Mouse (Mus musculus): ENCODE results near the gene Gabbr2. TPM values are rescaled to one million over a fixed set of nuclear protein-coding genes. Genes with fewer than 3 reads are reported as not detected.

The Gabbr2 gene
- polyA plus RNA-seq, 1 experiment from 2014 or later, result 0.14 TPM

DNA sequence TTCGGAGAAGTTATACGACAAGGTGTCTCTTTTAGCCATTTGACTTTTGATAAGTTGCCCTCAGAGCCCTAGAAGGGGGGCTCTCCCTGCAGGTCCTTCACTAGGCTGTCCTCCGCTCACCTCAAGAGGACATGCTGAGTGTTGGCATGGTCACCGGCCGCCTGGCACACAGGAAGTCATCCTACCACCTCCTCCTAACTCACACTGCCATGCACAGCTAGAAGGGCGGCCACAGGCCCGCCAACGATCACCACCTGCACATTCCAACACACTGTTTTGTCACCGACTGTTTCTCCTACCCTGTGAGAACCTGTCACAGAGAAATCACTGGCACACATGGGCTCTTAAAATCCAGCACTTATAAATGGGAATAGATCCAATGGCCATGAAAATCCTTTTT, 108.1 kb downstream of the Gabbr2 start:
- Histone ChIP-seq H3K27ac (ENCODE audit: low read depth, low read length) (no peak overlapping the region), H3K4me2 (replicated peaks; ENCODE audit: low read depth) (no peak overlapping the region), H3K9me3 (ENCODE audit: control insufficient read depth) (no peaks in the 10 kb centered on the region), H3K4me1 (replicated peaks; ENCODE audit: control insufficient read depth, insufficient read depth, low read length) (no peaks in the 10 kb centered on the region), H3K9ac (ENCODE audit: low read depth, low read length) (no peak overlapping the region), H3K36me3 (ENCODE audit: control insufficient read depth, insufficient read depth) (no peaks in the 10 kb centered on the region), H3K27me3 (replicated peaks; ENCODE audit: control insufficient read depth, insufficient read depth, low read length) (no peaks in the 10 kb centered on the region), H3K4me3 (ENCODE audit: low read depth, low read length) (no peak overlapping the region)
- 76% methylated on average over 9 of the region's 9 CpGs for WGBS
- no peak for ATAC-seq
- TF ChIP-seq CTCF (IDR thresholded peaks at IDR 0.05; ENCODE audit: low read depth), result no peak

DNA sequence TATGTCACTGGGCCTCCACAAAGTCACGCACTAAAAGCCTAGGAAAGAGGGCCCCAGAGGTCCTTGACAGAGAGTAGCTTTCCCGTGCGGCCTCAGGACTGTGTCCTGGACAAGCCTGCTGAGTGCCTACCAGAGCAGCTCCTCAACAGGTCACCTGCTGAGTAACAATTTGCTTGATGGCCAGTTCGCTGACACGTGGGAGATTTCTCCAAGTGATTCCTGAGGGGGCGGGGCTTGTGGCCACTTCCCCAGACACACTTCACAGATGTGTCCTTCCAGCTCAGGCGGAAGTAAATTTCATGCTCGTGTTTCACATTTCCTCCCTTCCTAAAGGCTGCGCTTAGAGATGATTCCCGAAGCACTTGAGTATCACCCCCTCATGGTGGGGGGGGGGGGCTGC, 108.6 kb downstream of the Gabbr2 start:
- ATAC-seq, result no peak
- WGBS, result 58% methylated on average over 10 of the region's 10 CpGs
- no peak for TF ChIP-seq CTCF (IDR thresholded peaks at IDR 0.05; ENCODE audit: low read depth)

DNA sequence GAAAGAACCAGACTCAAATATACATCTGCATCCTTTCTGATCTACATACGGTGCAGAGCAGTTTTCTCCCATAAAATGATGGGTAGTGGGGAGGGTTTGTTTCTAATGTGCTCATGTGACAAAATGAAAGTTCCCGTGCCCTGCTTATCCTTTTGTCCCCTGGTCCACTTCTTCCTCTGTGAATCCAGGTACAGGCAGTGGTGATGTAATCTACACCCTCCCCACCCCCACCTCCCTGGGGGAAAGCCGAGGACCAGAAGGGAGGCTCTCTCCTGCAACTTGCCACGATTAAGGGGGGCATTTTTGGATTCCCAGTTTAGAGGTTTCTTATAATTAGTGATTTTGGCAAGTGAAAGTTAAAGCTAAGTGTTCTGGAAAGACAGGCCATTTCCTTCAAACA, 110.4 kb downstream of the Gabbr2 start:
- WGBS, result 48% methylated on average over 4 of the region's 4 CpGs
- no peak for ATAC-seq
- Histone ChIP-seq H3K4me1 (replicated peaks; ENCODE audit: control insufficient read depth, insufficient read depth, low read length) (no peaks in the 10 kb centered on the region), H3K4me3 (ENCODE audit: low read depth, low read length) (no peak overlapping the region), H3K9me3 (ENCODE audit: control insufficient read depth) (no peaks in the 10 kb centered on the region), H3K9ac (ENCODE audit: low read depth, low read length) (no peak overlapping the region), H3K27me3 (replicated peaks; ENCODE audit: control insufficient read depth, insufficient read depth, low read length) (no peaks in the 10 kb centered on the region), H3K27ac (ENCODE audit: low read depth, low read length) (no peak overlapping the region), H3K4me2 (replicated peaks; ENCODE audit: low read depth) (no peak overlapping the region), H3K36me3 (ENCODE audit: control insufficient read depth, insufficient read depth) (no peaks in the 10 kb centered on the region)
- TF ChIP-seq CTCF (IDR thresholded peaks at IDR 0.05; ENCODE audit: low read depth), result no peak

More for the DNA sequence above, 108.6 kb downstream of the Gabbr2 start:
- no peak overlapping the region for H3K9ac ChIP-seq (ENCODE audit: low read depth, low read length)
- H3K9me3 ChIP-seq (ENCODE audit: control insufficient read depth), result no peaks in the 10 kb centered on the region
- no peak overlapping the region for H3K27ac ChIP-seq (ENCODE audit: low read depth, low read length)
- H3K4me1 ChIP-seq (replicated peaks; ENCODE audit: control insufficient read depth, insufficient read depth, low read length), result no peaks in the 10 kb centered on the region
- H3K4me3 ChIP-seq (ENCODE audit: low read depth, low read length), result no peak overlapping the region
- H3K36me3 ChIP-seq (ENCODE audit: control insufficient read depth, insufficient read depth), result no peaks in the 10 kb centered on the region
- no peaks in the 10 kb centered on the region for H3K27me3 ChIP-seq (replicated peaks; ENCODE audit: control insufficient read depth, insufficient read depth, low read length)
- H3K4me2 ChIP-seq (replicated peaks; ENCODE audit: low read depth), result no peak overlapping the region

DNA sequence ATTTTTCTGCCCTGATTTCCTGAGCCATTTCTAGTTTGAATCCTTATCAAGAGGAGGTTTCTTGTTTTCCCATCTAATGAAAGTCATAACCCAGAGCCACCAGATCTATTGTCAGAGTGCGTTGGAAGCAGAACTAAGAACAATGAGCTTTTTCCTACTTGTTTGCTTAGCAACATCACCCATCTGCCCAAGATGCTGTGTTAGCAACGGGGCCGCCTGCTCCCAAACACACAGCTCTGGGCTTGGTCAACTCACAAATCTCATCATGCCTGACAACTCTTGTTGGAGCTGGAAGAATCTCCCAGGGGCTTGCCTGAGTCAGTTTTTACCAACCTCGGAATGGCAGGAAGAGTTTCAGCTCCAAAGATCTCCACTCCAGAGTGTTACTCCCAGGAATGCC, 111.7 kb downstream of the Gabbr2 start:
- Histone ChIP-seq H3K4me1 (replicated peaks; ENCODE audit: control insufficient read depth, insufficient read depth, low read length) (no peaks in the 10 kb centered on the region), H3K9ac (ENCODE audit: low read depth, low read length) (no peak overlapping the region), H3K27me3 (replicated peaks; ENCODE audit: control insufficient read depth, insufficient read depth, low read length) (no peaks in the 10 kb centered on the region), H3K36me3 (ENCODE audit: control insufficient read depth, insufficient read depth) (no peaks in the 10 kb centered on the region), H3K9me3 (ENCODE audit: control insufficient read depth) (no peaks in the 10 kb centered on the region), H3K4me3 (ENCODE audit: low read depth, low read length) (no peak overlapping the region), H3K27ac (ENCODE audit: low read depth, low read length) (no peak overlapping the region), H3K4me2 (replicated peaks; ENCODE audit: low read depth) (no peak overlapping the region)
- TF ChIP-seq CTCF (IDR thresholded peaks at IDR 0.05; ENCODE audit: low read depth), result no peak
- ATAC-seq, result no peak
- 39% methylated on average over 4 of the region's 4 CpGs for WGBS

DNA sequence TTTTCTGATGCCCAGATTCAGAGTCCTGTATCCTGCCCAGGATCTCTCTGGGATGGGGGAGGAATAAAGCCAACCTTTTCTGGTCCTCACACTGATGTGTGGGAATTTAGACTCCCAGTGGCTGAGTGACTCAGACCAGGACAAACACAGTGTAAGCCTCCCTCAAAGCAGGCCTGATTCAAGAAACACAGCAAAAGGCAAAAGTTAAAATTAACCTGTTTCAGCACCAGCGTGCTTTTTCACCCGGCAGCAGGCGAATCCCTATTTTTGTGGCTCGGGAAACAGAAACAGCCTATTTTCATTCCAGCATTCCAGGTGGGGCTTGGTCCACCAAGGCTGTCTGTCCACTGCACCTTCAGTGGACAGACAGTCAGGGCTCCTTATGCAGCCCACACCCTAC, 118.9 kb downstream of the Gabbr2 start:
- H3K4me2 ChIP-seq (replicated peaks; ENCODE audit: low read depth), result no peak overlapping the region
- WGBS, result 92% methylated on average over 4 of the region's 4 CpGs
- H3K9ac ChIP-seq (ENCODE audit: low read depth, low read length), result no peak overlapping the region
- TF ChIP-seq CTCF (IDR thresholded peaks at IDR 0.05; ENCODE audit: low read depth), result no peak
- no peaks in the 10 kb centered on the region for H3K36me3 ChIP-seq (ENCODE audit: control insufficient read depth, insufficient read depth)
- no peak for ATAC-seq
- H3K27ac ChIP-seq (ENCODE audit: low read depth, low read length), result no peak overlapping the region
- no peak overlapping the region for H3K4me3 ChIP-seq (ENCODE audit: low read depth, low read length)
- no peaks in the 10 kb centered on the region; the same call in 1 of the 2 replicates for H3K27me3 ChIP-seq (replicated peaks; ENCODE audit: control insufficient read depth, insufficient read depth, low read length)
- no peaks in the 10 kb centered on the region for H3K9me3 ChIP-seq (ENCODE audit: control insufficient read depth)
- 0 out of 2 replicates have a peak, but pooled peaks cover 7% of the 10 kb centered on the region for H3K4me1 ChIP-seq (replicated peaks; ENCODE audit: control insufficient read depth, insufficient read depth, low read length)

DNA sequence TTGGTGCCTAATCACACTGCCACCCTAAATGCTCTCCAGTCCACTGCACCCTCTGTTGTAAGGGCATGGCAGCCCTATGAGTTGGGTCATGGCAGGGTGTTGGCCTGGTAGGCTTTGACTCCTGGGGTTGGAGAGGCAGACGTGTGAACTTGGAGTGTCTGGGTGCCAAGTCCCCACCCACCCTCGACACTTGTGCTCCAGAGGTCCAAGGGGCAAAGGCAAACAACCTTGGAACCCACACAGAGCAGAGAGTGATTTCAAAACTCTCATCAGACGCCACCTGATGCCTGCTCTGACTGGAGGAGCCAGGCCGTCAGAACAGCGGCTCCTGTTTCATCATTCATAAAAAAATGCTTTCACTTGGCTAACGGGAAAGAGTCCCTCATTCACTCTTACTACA, 121.5 kb downstream of the Gabbr2 start:
- no peak overlapping the region for H3K4me3 ChIP-seq (ENCODE audit: low read depth, low read length)
- 17% methylated on average over 6 of the region's 6 CpGs for WGBS
- no peak for TF ChIP-seq CTCF (IDR thresholded peaks at IDR 0.05; ENCODE audit: low read depth)

DNA sequence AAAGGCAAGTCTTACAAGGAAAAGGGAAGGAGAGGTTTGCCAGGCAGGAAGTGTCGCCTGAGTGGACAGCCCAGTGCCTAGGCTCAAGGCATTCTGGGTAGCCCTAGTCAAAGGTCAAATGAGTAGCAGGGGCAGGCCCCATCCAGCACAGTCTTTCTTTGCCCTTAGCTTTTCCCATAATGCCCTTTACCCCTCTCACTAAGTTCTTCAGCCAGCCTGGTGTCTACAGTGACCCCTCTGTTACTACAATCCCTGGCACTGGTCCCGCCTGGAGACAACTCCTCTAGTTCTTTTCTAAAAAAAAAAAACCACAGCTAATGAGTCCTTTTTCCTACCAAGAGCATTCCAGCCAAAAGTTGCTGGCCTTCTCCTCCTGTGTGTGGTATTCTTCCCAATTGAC, 122.3 kb downstream of the Gabbr2 start:
- no peak for TF ChIP-seq CTCF (IDR thresholded peaks at IDR 0.05; ENCODE audit: low read depth)
- no peak for ATAC-seq
- Histone ChIP-seq H3K4me3 (ENCODE audit: low read depth, low read length) (no peak overlapping the region), H3K9ac (ENCODE audit: low read depth, low read length) (no peak overlapping the region), H3K27me3 (replicated peaks; ENCODE audit: control insufficient read depth, insufficient read depth, low read length) (peaks cover 3% of the 10 kb centered on the region; the same call in 1 of the 2 replicates), H3K4me1 (replicated peaks; ENCODE audit: control insufficient read depth, insufficient read depth, low read length) (0 out of 2 replicates have a peak, but pooled peaks cover 7% of the 10 kb centered on the region), H3K36me3 (ENCODE audit: control insufficient read depth, insufficient read depth) (no peaks in the 10 kb centered on the region), H3K27ac (ENCODE audit: low read depth, low read length) (no peak overlapping the region), H3K4me2 (replicated peaks; ENCODE audit: low read depth) (no peak overlapping the region), H3K9me3 (ENCODE audit: control insufficient read depth) (no peaks in the 10 kb centered on the region)
- 75% methylated on average over 2 of the region's 2 CpGs for WGBS

More for the DNA sequence above, 121.5 kb downstream of the Gabbr2 start:
- Histone ChIP-seq H3K9me3 (ENCODE audit: control insufficient read depth) (no peaks in the 10 kb centered on the region), H3K27me3 (replicated peaks; ENCODE audit: control insufficient read depth, insufficient read depth, low read length) (peaks cover 3% of the 10 kb centered on the region; the same call in 1 of the 2 replicates), H3K9ac (ENCODE audit: low read depth, low read length) (no peak overlapping the region), H3K4me2 (replicated peaks; ENCODE audit: low read depth) (no peak overlapping the region), H3K4me1 (replicated peaks; ENCODE audit: control insufficient read depth, insufficient read depth, low read length) (0 out of 2 replicates have a peak, but pooled peaks cover 7% of the 10 kb centered on the region), H3K27ac (ENCODE audit: low read depth, low read length) (no peak overlapping the region), H3K36me3 (ENCODE audit: control insufficient read depth, insufficient read depth) (no peaks in the 10 kb centered on the region)
- peak; percentile 70 for ATAC-seq
